Mouse (Mus musculus) E14TG2a.4 (cell line): ENCODE measurements around the gene Cd93.

ENCODE experiments used
- CTCF ChIP-seq: conservative IDR thresholded peaks from 2 replicates; pipeline ENCODE4 v1.5.1; 2014; ENCODE audit warnings: low read length
- NANOG ChIP-seq: IDR thresholded peaks from 2 replicates; pipeline ENCODE4 v1.6.1; 2014; ENCODE audit warnings: borderline replicate concordance, low read length, mixed read lengths
- POU5F1 ChIP-seq: IDR thresholded peaks from 2 replicates; pipeline ENCODE4 v1.6.1; 2014; ENCODE audit warnings: low read length, borderline replicate concordance

DNA sequence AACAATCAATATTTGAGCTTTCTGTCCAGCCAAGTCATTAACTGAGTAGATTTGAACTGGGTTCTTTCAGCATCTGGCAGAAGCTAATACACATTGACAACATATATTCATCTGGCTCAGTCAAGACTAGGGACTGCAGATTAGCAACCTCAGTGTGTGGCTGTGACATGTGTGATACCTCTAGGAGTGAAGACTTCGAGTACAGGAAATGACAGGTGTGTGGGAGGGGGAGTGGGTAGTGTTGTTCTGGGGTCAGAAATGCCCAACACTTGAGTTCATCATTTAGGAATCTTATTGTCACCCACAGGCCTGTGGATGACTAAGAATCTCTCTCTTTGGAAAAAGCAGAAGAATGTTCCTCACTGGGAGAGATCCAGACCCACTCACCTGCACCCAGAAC, 22.3 kb downstream of the Cd93 start:
- TF ChIP-seq CTCF: no peak
- no peak for TF ChIP-seq NANOG
- TF ChIP-seq POU5F1: no peak
